Mouse (Mus musculus): ENCODE measurements around the gene Csk.

DNA sequence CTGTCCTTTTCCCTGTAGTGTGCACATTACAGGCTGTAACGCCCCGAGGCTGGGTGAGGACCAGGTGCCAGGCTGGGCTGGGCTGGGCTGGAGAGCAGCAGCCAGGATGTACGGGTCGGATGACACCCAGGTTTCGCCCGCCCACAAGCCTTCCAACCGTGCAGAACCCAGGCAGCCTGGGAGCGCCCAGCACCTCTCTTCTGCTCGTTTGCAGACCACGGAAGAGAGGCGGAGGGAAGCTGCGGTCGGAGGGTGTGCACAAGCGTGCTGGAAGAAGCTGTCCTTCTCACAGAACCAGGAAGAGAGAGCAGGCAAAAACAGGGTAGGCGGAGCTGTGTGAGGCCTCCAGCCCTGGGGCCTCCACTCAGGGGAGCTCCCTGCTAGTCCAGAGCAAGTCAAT, 13.0 kb downstream of the Csk start:
- TF ChIP-seq CTCF (IDR thresholded peaks at IDR 0.05; ENCODE audit: extremely low read depth, insufficient read depth, low read length) (no peak), POLR2A (IDR thresholded peaks at IDR 0.05; ENCODE audit: extremely low read depth, insufficient read depth, low read length) (no peak)
